8 mouse cellular contexts compared by ENCODE assay signal in the genomic region with DNA sequence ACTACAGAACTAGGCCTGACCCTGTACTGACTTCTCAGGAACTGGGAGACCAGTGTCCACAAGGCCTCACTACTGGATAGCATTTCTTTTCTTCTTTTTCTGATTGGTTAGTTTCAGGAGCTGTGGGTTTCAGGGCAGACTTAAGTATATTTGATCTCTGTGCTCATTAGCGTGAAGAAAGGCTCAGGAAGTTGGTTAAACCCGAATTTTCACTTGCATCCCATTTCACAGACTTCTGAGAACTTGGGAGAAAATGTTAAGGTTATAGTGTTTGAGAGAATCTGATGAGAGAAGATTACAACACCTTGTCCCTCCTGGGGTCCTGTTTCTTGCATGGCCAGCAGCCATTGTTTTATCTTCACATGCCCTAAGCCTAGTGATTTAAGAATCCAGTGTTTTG. TPM values are rescaled to one million over a fixed set of nuclear protein-coding genes. Genes with fewer than 3 reads are reported as not detected.
DNase-seq lines count a peak whose midpoint lies in the region; ATAC-seq and TF ChIP-seq lines count a peak whose summit lies in the region.

No protein-coding gene starts in this region.

- H3K4me1 ChIP-seq in heart, embryonic 15.5 days (replicated peaks): peaks cover 7% of the 10 kb centered on the region
- peaks cover 24% of the 10 kb centered on the region for H3K4me1 ChIP-seq in embryonic facial prominence, embryonic 10.5 days
- peaks cover 10% of the 10 kb centered on the region for H3K4me1 ChIP-seq in forebrain, postnatal 0 days (ENCODE audit: insufficient read depth)
- H3K4me1 ChIP-seq in midbrain, embryonic 11.5 days (ENCODE audit: control insufficient read depth, insufficient read depth, low read length): peaks cover 11% of the 10 kb centered on the region

- H3K36me3 ChIP-seq in heart, embryonic 15.5 days: no peaks in the 10 kb centered on the region
- H3K36me3 ChIP-seq in embryonic facial prominence, embryonic 10.5 days (replicated peaks): no peaks in the 10 kb centered on the region
- H3K36me3 ChIP-seq in forebrain, postnatal 0 days (ENCODE audit: insufficient read depth): no peaks in the 10 kb centered on the region
- no peaks in the 10 kb centered on the region for H3K36me3 ChIP-seq in midbrain, embryonic 11.5 days (ENCODE audit: control insufficient read depth, insufficient read depth, low read length)

- H3K4me3 ChIP-seq in heart, embryonic 15.5 days: no peak overlapping the region
- H3K4me3 ChIP-seq in embryonic facial prominence, embryonic 10.5 days: peak overlapping the region; percentile 90
- H3K4me3 ChIP-seq in forebrain, postnatal 0 days (ENCODE audit: low read depth, low read length): no peak overlapping the region
- H3K4me3 ChIP-seq in midbrain, embryonic 11.5 days (ENCODE audit: low read depth, low read length): no peak overlapping the region; the same call in 1 of the 2 replicates

- peak overlapping the region; percentile 99; the same call in 1 of the 2 replicates for H3K4me2 ChIP-seq in heart, embryonic 15.5 days
- 0 out of 2 replicates have a peak overlapping the region, but pooled peaks have one; percentile 89 for H3K4me2 ChIP-seq in forebrain, postnatal 0 days (ENCODE audit: low read depth)
- H3K4me2 ChIP-seq in midbrain, embryonic 11.5 days: peak overlapping the region; percentile 76

- no peak for DNase-seq in heart, adult 18-20 months
- DNase-seq in embryonic facial prominence, embryonic 10.5 days (ENCODE audit: low spot score): no peak
- no peak for DNase-seq in forebrain, postnatal 0 days
- peak; percentile 91 for DNase-seq in midbrain, embryonic 11.5 days (ENCODE audit: low spot score, missing footprints)
- no peak for DNase-seq in adrenal gland, postnatal 25 days
- no peak for DNase-seq in retina, embryonic 14.5 days (ENCODE audit: low spot score)

- WGBS in heart, embryonic 15.5 days: 66% methylated on average over 2 of the region's 2 CpGs
- 15% methylated on average over 2 of the region's 2 CpGs for WGBS in embryonic facial prominence, embryonic 10.5 days
- 46% methylated on average over 2 of the region's 2 CpGs for WGBS in forebrain, postnatal 0 days
- WGBS in midbrain, embryonic 11.5 days: 14% methylated on average over 2 of the region's 2 CpGs

- ATAC-seq in heart, embryonic 15.5 days (replicated peaks; ENCODE audit: insufficient number of reproducible peaks, insufficient read depth, low FRiP score, low read depth): no peak
- no peak for ATAC-seq in forebrain, postnatal 0 days
- no peak for ATAC-seq in midbrain, embryonic 11.5 days (ENCODE audit: low FRiP score)
- ATAC-seq in cerebellum, adult (ENCODE audit: insufficient number of reproducible peaks, low FRiP score, low TSS enrichment): no peak

- no peak overlapping the region for H3K27ac ChIP-seq in heart, embryonic 15.5 days
- peak overlapping the region; percentile 97 for H3K27ac ChIP-seq in embryonic facial prominence, embryonic 10.5 days (replicated peaks)
- no peak overlapping the region for H3K27ac ChIP-seq in forebrain, postnatal 0 days (ENCODE audit: low read depth, low read length)
- H3K27ac ChIP-seq in midbrain, embryonic 11.5 days (ENCODE audit: low read depth, low read length): no peak overlapping the region

- no peak for TF ChIP-seq CTCF in forebrain, postnatal 0 days (IDR thresholded peaks at IDR 0.05; ENCODE audit: low read depth)

- peaks cover 4% of the 10 kb centered on the region; the same call in 1 of the 2 replicates for H3K27me3 ChIP-seq in heart, embryonic 15.5 days
- H3K27me3 ChIP-seq in embryonic facial prominence, embryonic 10.5 days (replicated peaks; ENCODE audit: low read depth, poor library complexity, severe bottlenecking): no peaks in the 10 kb centered on the region
- H3K27me3 ChIP-seq in forebrain, postnatal 0 days (ENCODE audit: insufficient read depth, low read length): no peaks in the 10 kb centered on the region
- no peaks in the 10 kb centered on the region for H3K27me3 ChIP-seq in midbrain, embryonic 11.5 days (ENCODE audit: control insufficient read depth, insufficient read depth, low read length)

- H3K9me3 ChIP-seq in heart, embryonic 15.5 days (replicated peaks): no peaks in the 10 kb centered on the region
- no peaks in the 10 kb centered on the region for H3K9me3 ChIP-seq in embryonic facial prominence, embryonic 10.5 days
- H3K9me3 ChIP-seq in forebrain, postnatal 0 days (ENCODE audit: low read length): no peaks in the 10 kb centered on the region
- no peaks in the 10 kb centered on the region for H3K9me3 ChIP-seq in midbrain, embryonic 11.5 days (ENCODE audit: control insufficient read depth, low read length)

- H3K9ac ChIP-seq in heart, embryonic 15.5 days: no peak overlapping the region
- no peak overlapping the region for H3K9ac ChIP-seq in forebrain, postnatal 0 days
- H3K9ac ChIP-seq in midbrain, embryonic 11.5 days (ENCODE audit: low read length): peak overlapping the region; percentile 96; the same call in 1 of the 2 replicates

RNA-seq across cellular contexts. Expression of a gene that starts 0.8 kb away (rescaled TPM):
- polyA plus RNA-seq in heart, embryonic 15.5 days (2015; fragmentation: Nextera tagmentation; extraction: Ambion mirVana): 20.1 and 25.5 TPM in 2 replicates
- total RNA-seq in heart, adult 18-20 months (2021): 10 to 100 TPM in 1 of 2 experiments, 1 to 10 TPM in 1; 9.7 to 10.5 TPM
- polyA plus RNA-seq in embryonic facial prominence, embryonic 10.5 days (2016; fragmentation: Nextera tagmentation; extraction: Ambion mirVana): 41.4 and 42.9 TPM in 2 replicates
- total RNA-seq in forebrain, postnatal 0 days (2014; rRNA removed): 12.5 and 20.8 TPM in 2 replicates
- 7.4 and 10.9 TPM in 2 replicates for polyA plus RNA-seq in forebrain, postnatal 0 days (2015; fragmentation: Nextera tagmentation; extraction: Ambion mirVana)
- polyA plus RNA-seq in midbrain, embryonic 11.5 days (2014; fragmentation: Nextera tagmentation; extraction: Ambion mirVana): 24.6 and 25.1 TPM in 2 replicates
- 11.5 and 12.1 TPM in 2 replicates for total RNA-seq in adrenal gland, postnatal 25 days (2021)
